Mouse (Mus musculus): ENCODE measurements around the gene Pdzrn3. TPM values are rescaled to one million over a fixed set of nuclear protein-coding genes. Genes with fewer than 3 reads are reported as not detected.
A peak's percentile ranks its signal among the peaks of the same experiment; 100 is the strongest.

Pdzrn3 gene
- polyA plus RNA-seq, 1 experiment from 2014 or later = 19.5 TPM

DNA sequence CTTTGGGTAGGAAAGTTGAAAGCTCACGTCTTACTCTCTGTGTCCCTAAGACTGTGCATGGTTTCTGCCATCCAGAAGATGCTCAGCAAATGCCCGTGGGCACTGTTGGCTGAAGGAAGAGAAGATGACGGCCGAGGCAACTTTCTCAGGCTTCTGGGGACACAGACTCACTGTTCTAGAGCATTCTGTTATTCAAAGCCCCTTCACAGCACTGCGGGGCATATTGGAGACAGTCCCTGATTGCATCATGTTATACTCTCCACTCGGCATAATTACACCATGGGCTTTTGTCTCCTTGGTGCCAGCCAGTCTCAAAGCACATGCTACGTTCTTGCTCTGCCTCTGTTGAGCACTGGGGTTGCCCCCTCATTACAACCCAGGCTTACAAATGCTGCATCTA, 7.8 kb upstream of the Pdzrn3 start:
- Histone ChIP-seq H3K27me3 (peaks cover 31% of the 10 kb centered on the region), H3K9me3 (peaks cover 3% of the 10 kb centered on the region; the same call in 1 of the 2 replicates), H3K4me3 (no peak overlapping the region), H3K36me3 (no peaks in the 10 kb centered on the region), H3K9ac (replicated peaks) (no peak overlapping the region), H3K4me1 (no peaks in the 10 kb centered on the region), H3K27ac (replicated peaks) (no peak overlapping the region), H3K4me2 (replicated peaks) (no peak overlapping the region)
- ATAC-seq (ENCODE audit: low FRiP score, low read depth) = no peak
- WGBS = 82% methylated on average over 7 of the region's 7 CpGs

DNA sequence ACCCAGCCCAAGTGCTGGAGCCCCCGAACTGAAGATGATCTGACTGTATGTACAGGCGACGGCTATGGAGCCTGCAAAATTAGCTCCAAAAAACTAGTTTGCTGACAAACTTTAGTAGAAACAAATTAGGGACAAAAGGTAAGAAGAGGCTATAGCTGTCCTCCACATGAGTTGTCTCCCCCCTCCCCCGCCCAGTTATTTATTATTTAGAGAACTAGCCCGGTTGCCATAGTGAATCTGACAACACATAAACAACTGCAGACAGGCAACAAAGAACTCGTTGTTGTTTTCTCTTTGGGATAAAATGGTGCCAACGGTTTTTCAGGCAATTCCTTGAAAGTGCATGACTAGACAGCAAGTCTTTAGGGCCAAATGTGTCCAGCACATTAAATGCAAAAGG, 7.3 kb upstream of the Pdzrn3 start:
- Histone ChIP-seq H3K9ac (replicated peaks) (no peak overlapping the region), H3K27me3 (peaks cover 36% of the 10 kb centered on the region)
- 85% methylated on average over 7 of the region's 7 CpGs for WGBS

DNA sequence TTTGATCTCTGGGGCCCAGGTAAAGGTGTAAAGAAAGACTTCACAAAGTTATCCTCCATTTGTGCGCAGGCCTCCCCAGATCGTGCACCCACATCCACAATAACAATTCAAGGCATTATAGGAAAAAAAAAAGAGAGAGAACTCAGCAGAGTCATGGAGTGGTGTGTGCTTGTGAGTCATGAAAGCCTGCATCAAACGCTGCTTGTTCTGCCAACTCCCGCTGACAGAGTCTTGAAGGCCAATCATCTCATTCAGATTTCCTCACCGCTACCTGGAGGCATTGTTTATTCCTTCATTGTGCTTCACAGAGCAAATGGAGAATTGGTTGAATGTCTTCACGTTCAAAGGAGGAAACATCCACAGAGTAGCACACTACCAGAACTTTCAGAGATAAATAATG, 6.8 kb upstream of the Pdzrn3 start:
- ATAC-seq (ENCODE audit: low FRiP score, low read depth) = no peak
- Histone ChIP-seq H3K9ac (replicated peaks) (no peak overlapping the region), H3K4me3 (no peak overlapping the region), H3K9me3 (peaks cover 3% of the 10 kb centered on the region; the same call in 1 of the 2 replicates), H3K27ac (replicated peaks) (no peak overlapping the region), H3K27me3 (peaks cover 41% of the 10 kb centered on the region), H3K4me2 (replicated peaks) (no peak overlapping the region), H3K36me3 (no peaks in the 10 kb centered on the region), H3K4me1 (no peaks in the 10 kb centered on the region)
- 81% methylated on average over 6 of the region's 6 CpGs for WGBS

More for the DNA sequence above, 7.3 kb upstream of the Pdzrn3 start:
- Histone ChIP-seq H3K27ac (replicated peaks) (no peak overlapping the region), H3K4me3 (no peak overlapping the region), H3K4me2 (replicated peaks) (no peak overlapping the region), H3K9me3 (peaks cover 3% of the 10 kb centered on the region; the same call in 1 of the 2 replicates), H3K36me3 (no peaks in the 10 kb centered on the region), H3K4me1 (no peaks in the 10 kb centered on the region)
- no peak for ATAC-seq (ENCODE audit: low FRiP score, low read depth)

DNA sequence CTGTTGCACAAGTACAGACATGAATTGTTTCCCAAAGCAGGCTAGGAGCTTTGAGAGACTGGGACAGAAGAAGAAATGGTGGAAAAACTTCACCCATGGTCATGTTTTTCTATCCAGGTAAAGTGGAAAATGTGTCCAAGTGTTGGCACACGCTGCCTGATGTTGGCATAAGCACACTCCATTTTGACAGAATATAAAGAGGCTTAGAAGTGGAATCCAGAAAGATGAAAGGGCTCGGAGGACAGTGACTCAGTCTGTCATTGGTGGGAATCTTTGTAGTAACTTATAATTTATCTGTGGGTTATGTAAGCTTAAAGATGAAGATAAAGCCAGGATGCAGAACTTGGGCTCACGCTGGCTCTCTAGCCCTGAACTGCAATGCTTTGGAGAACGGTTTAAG, 5.2 kb upstream of the Pdzrn3 start:
- H3K4me2 ChIP-seq (replicated peaks) = no peak overlapping the region
- no peak overlapping the region for H3K9ac ChIP-seq (replicated peaks)
- peaks cover 5% of the 10 kb centered on the region for H3K4me1 ChIP-seq
- H3K9me3 ChIP-seq = no peaks in the 10 kb centered on the region
- no peak for ATAC-seq (ENCODE audit: low FRiP score, low read depth)
- H3K36me3 ChIP-seq = no peaks in the 10 kb centered on the region
- H3K4me3 ChIP-seq = no peak overlapping the region
- H3K27me3 ChIP-seq = peaks cover 41% of the 10 kb centered on the region
- 76% methylated on average over 4 of the region's 4 CpGs for WGBS
- H3K27ac ChIP-seq (replicated peaks) = no peak overlapping the region

DNA sequence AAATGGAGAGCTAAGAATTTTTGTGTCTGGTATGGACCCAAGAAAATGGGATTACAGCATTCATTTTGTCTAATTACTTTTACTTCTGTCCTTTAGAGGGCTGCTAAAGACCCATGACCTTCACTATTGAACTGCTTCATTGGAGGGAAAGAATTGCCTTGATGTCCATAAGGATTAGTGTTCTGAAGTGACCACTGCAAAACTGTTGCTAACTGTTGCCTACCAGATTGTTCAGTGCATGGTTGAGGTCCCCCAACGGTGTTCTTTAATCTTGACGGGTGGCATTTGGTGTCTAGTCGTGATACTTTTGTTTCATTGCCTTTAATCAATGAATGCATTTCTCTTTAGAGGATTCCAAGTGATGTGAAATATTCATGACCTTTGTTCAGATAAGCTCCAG, 1.8 kb upstream of the Pdzrn3 start:
- Histone ChIP-seq H3K4me1 (peaks cover 28% of the 10 kb centered on the region), H3K27me3 (peaks cover 48% of the 10 kb centered on the region), H3K9me3 (no peaks in the 10 kb centered on the region), H3K4me2 (replicated peaks) (no peak overlapping the region), H3K4me3 (no peak overlapping the region), H3K27ac (replicated peaks) (no peak overlapping the region), H3K36me3 (no peaks in the 10 kb centered on the region), H3K9ac (replicated peaks) (no peak overlapping the region)
- ATAC-seq (ENCODE audit: low FRiP score, low read depth) = no peak
- WGBS = 17% methylated on average over 3 of the region's 3 CpGs

DNA sequence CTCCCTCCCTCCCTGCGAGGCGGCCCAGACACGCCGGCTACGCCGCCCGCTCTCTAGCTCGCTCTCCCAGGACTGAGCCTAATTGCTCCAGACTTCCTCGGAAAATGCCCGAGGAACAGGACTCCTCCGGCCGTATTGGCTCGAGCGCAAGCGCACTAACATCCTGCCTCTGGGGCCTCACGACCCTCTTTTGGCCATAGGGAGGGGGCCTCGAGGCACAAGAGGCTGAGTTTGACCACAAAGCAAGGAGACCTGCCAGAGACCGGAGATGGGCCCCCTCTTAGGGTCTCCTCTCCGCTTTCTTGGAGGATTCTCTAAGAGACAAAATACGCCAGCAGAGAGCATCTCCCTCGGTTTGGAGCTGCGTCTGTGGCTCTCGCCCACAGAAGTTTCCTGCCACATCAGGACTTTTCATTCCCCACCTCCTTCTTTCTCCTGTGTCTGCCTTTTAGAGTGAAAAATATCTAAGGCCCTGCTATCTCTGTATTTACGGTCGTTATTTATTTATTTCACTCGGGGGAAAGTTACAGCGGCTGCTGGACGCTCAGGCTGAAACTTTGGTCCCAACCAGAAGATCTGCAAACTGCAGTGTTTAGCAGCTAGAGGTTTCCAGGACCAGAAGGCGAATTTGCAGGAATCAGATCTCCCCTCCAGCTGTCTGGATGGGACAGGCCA, 375 bp upstream of the Pdzrn3 start:
- under 1% methylated on average over 22 of the region's 29 CpGs for WGBS

DNA sequence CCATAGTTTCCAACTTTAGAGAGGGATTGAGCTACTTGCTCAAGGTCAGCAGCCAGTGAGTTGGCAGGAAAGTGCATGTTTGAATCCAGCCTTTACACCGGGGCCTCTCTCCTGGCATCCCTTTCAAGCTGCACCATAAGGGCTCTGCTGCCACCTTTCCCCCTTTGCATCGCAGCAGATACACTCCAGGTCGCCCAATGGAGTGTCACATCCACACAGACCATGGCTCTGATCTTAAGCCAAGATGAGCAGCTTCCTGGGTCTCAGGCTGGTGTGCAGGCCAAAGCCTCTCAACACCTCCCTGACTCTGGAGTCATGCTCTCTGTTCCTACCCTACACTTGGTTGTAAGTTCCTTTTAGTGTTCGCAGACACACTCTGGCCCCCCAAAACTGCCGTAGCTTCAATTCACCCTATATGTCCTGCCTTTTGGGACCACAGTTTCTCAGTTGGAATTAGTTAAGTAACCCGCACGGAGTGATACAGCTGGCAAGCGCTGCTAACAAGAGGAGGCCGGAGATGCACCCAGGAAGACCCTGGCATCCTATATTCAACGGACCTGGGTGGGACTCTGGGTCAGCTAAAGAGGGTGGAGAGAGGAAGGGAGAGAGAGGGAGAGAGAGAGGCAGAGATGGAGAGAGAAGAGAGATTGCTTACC, 1.1 kb downstream of the Pdzrn3 start:
- H3K27me3 ChIP-seq = peaks cover 44% of the 10 kb centered on the region
- peaks cover 28% of the 10 kb centered on the region for H3K4me1 ChIP-seq
- no peaks in the 10 kb centered on the region for H3K9me3 ChIP-seq
- H3K27ac ChIP-seq (replicated peaks) = peak overlapping the region; percentile 68; the same call in 1 of the 2 replicates
- H3K9ac ChIP-seq (replicated peaks) = peak overlapping the region; percentile 65
- H3K4me3 ChIP-seq = peak overlapping the region; percentile 66
- peak overlapping the region; percentile 100 for H3K4me2 ChIP-seq (replicated peaks)
- H3K36me3 ChIP-seq = no peaks in the 10 kb centered on the region
- 6% methylated on average over 10 of the region's 10 CpGs for WGBS
- no peak for ATAC-seq (ENCODE audit: low FRiP score, low read depth)

More for the DNA sequence above, 375 bp upstream of the Pdzrn3 start:
- H3K27me3 ChIP-seq = peaks cover 49% of the 10 kb centered on the region
- no peaks in the 10 kb centered on the region for H3K9me3 ChIP-seq
- peak overlapping the region; percentile 100 for H3K4me2 ChIP-seq (replicated peaks)
- peak; percentile 90 for ATAC-seq (ENCODE audit: low FRiP score, low read depth)
- peak overlapping the region; percentile 66 for H3K4me3 ChIP-seq
- H3K36me3 ChIP-seq = no peaks in the 10 kb centered on the region
- peaks cover 28% of the 10 kb centered on the region for H3K4me1 ChIP-seq
- H3K27ac ChIP-seq (replicated peaks) = peak overlapping the region; percentile 68
- H3K9ac ChIP-seq (replicated peaks) = peak overlapping the region; percentile 65

DNA sequence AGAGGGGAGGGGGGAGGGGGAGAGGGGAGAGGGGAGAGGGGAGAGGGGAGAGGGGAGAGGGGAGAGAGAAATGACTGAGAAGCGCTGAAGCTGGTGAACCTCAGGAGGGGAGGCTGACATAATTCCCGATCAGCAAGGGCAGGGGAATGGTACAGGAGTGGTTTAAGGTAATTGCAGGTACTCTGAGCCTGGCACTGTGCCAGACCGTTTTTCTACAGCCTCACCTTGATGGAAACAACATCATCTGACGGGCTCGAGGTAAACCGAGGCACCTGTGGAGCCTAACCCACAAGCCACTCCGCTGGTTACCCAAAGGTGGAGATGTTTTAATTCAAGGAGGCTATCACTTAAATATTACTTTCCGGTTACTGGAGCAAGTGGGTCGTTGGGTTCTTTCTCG, 1.6 kb downstream of the Pdzrn3 start:
- H3K4me3 ChIP-seq = peak overlapping the region; percentile 66
- no peaks in the 10 kb centered on the region for H3K9me3 ChIP-seq
- peaks cover 28% of the 10 kb centered on the region for H3K4me1 ChIP-seq
- peak overlapping the region; percentile 100 for H3K4me2 ChIP-seq (replicated peaks)
- ATAC-seq (ENCODE audit: low FRiP score, low read depth) = no peak
- H3K36me3 ChIP-seq = no peaks in the 10 kb centered on the region
- H3K9ac ChIP-seq (replicated peaks) = peak overlapping the region; percentile 65; the same call in 1 of the 2 replicates
- H3K27ac ChIP-seq (replicated peaks) = no peak overlapping the region
- H3K27me3 ChIP-seq = peaks cover 42% of the 10 kb centered on the region
- 35% methylated on average over 10 of the region's 10 CpGs for WGBS

DNA sequence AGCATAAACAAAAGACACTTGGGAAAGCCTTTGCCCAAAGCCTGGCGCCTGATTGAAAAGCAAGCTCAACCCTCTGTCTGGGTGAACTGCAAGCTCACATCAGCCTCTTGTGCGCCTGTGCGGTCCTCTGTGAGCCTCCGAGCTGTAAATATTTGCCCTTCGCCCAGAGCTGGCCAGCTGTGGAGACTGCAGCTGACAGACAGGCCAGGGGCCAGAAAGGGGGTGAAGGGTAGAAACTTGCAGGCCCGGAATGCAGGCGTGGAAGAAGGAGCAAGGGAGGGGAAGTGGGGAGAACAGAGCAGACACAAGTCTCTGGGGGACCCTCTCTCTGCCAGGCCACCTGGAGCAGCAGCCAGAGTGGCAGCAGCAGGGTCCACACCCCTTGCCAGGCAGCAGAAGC, 3.0 kb downstream of the Pdzrn3 start:
- Histone ChIP-seq H3K4me2 (replicated peaks) (peak overlapping the region; percentile 43), H3K27ac (replicated peaks) (peak overlapping the region; percentile 66), H3K9ac (replicated peaks) (no peak overlapping the region; the same call in 1 of the 2 replicates), H3K9me3 (no peaks in the 10 kb centered on the region), H3K4me3 (peak overlapping the region; percentile 10), H3K4me1 (peaks cover 28% of the 10 kb centered on the region), H3K27me3 (peaks cover 28% of the 10 kb centered on the region), H3K36me3 (no peaks in the 10 kb centered on the region)
- peak; percentile 13; the same call in 1 of the 2 replicates for ATAC-seq (ENCODE audit: low FRiP score, low read depth)
- WGBS = 4% methylated on average over 7 of the region's 7 CpGs

DNA sequence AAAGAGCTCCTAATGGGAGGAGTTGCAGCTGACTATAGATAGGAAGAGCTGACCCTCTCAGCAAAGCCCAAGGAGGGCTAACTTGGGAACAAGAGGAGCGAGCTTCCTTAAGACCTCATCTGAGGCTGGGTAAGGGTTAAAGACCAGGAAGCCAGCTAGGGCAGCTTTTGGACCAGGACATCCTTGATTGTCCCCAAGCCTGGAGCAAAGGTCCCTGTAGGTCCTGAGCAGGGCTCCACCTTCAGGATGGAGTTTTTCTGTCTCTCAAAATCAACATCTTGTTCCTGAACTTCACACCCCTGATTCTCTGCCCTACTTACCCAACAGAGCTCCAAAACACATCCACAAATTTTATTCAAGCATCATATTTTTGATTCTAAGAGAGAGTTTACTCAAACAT, 3.5 kb downstream of the Pdzrn3 start:
- Histone ChIP-seq H3K4me1 (peaks cover 28% of the 10 kb centered on the region), H3K4me2 (replicated peaks) (peak overlapping the region; percentile 43; the same call in 1 of the 2 replicates), H3K4me3 (no peak overlapping the region), H3K27me3 (peaks cover 27% of the 10 kb centered on the region), H3K9me3 (no peaks in the 10 kb centered on the region), H3K36me3 (no peaks in the 10 kb centered on the region), H3K9ac (replicated peaks) (no peak overlapping the region), H3K27ac (replicated peaks) (no peak overlapping the region)
- WGBS = 74% methylated on average over 1 of the region's 1 CpGs
- no peak for ATAC-seq (ENCODE audit: low FRiP score, low read depth)

DNA sequence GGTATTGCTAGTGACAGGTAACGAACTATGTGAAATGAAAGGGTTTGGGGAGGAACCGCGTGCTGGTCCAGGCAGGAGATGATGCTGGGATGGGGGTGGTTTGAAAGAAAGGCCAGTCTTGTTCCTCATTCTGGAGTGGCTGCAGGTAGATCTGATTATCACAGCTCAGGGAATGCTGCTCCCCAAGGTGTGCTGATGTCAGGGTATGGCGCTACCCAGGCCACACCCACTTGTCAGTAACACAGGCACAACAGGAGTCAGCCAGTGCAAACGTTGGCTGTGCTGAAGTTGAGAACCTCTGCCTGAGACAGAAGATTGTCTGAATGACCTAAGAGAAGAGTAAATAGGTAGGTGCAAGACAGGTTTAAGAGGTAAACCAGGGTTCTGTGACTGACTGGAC, 4.7 kb downstream of the Pdzrn3 start:
- Histone ChIP-seq H3K4me2 (replicated peaks) (no peak overlapping the region), H3K27me3 (peaks cover 28% of the 10 kb centered on the region), H3K9me3 (no peaks in the 10 kb centered on the region), H3K36me3 (no peaks in the 10 kb centered on the region), H3K27ac (replicated peaks) (no peak overlapping the region), H3K4me3 (no peak overlapping the region), H3K4me1 (peaks cover 24% of the 10 kb centered on the region), H3K9ac (replicated peaks) (no peak overlapping the region)
- WGBS = 87% methylated on average over 5 of the region's 5 CpGs
- ATAC-seq (ENCODE audit: low FRiP score, low read depth) = no peak

DNA sequence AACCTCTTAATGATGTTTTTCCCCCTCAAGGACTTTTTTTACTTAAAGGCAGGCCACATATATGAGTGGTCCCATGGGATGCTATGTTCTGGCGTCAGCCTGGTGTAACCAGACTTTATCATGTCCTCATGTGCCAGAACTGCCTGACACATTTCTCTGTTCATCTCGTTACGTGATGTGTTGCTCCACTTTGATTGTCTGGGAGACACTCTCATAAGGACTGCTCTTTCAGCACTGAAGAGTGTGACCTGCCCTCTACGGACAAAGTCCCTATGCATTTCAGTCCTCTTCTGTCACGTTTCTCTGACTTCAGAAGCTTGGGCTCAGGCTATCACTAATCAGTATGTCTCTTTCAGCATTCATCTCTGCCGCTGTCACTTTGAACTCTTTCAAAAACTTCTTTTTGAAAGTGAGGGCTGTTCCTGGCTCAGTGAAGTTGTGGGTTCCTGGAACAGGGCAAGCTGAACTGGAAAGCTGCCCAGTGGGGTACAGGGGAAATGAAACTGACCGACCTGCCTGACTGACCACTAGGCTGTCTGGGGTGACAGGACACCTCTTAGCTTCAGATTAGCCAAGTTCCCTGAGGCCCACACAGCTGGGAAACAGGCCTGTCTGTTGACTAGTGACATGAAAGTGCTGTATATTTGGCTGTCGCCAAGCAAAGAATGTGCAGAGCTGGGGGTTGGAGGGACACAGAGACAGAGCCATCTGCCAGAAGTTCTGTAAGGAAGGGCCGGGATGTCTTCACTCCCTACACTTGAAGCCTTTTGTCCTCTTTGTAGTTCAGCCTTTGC, 10.7 kb downstream of the Pdzrn3 start:
- no peak overlapping the region for H3K9ac ChIP-seq (replicated peaks)
- WGBS = 36% methylated on average over 9 of the region's 9 CpGs
- H3K4me2 ChIP-seq (replicated peaks) = no peak overlapping the region
- peaks cover 17% of the 10 kb centered on the region for H3K27me3 ChIP-seq
- H3K9me3 ChIP-seq = no peaks in the 10 kb centered on the region
- peaks cover 13% of the 10 kb centered on the region for H3K4me1 ChIP-seq
- H3K27ac ChIP-seq (replicated peaks) = peak overlapping the region; percentile 52; the same call in 1 of the 2 replicates
- no peaks in the 10 kb centered on the region for H3K36me3 ChIP-seq
- H3K4me3 ChIP-seq = no peak overlapping the region
- peak; percentile 56; the same call in 1 of the 2 replicates for ATAC-seq (ENCODE audit: low FRiP score, low read depth)
